Mouse (Mus musculus): ENCODE measurements around the gene Clec2d. TPM values are rescaled to one million over a fixed set of nuclear protein-coding genes. Genes with fewer than 3 reads are reported as not detected.
A peak's percentile ranks its signal among the peaks of the same experiment; 100 is the strongest.

The Clec2d gene
- polyA plus RNA-seq (2012; rRNA removed): 103 and 250 TPM in 2 replicates

DNA sequence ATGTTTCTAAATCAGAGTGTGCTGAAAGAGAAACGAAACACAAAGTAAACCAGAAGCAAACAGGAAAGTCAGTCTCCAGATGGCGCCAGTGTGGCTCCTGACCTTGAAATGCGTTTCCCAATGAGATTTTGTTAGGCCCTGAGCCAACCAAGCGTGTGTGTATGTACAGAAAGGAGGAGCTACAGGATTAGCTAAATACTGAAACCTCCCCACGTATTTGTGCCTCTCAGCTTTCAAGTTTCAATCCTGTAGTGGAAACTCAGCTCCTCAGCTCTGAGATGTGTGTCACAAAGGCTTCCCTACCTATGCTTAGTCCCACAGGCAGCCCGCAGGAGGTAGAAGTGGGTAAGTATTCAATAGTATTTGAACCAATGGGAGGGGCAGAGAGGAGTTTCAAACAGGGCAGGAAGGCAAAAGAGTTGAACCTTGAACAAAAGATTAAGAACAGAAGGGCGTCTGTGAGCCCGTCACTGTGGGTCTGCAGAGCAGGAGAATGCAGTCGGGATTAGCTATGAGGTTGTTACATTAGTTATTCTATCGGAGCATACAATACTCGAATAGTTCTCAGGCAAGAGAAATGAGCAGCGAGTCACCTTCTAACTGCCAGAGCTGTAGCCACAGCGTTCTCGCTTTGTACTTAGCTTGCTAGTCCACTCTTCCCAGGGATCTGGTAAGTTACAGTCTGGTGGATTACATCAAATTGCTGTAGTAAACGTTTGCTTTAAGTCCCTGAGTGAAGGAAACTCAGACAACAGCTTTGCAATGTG, at the start of gene Clec2d:
Gene Clec2d (plus strand): TSS at position 213 of the 767 bp plus-strand sequence.
- Histone ChIP-seq H3K4me1 (ENCODE audit: control insufficient read depth, insufficient read depth, low read length) (peaks cover under 1% of the 10 kb centered on the region), H3K4me3 (replicated peaks; ENCODE audit: extremely low read depth, low read depth, low read length) (peak within 1 kb of the TSS; percentile 68)
- under 1% methylated on average over 15 of the region's 15 CpGs for WGBS
- peak; percentile 71 for DNase-seq
- no peak; the same call in 1 of the 2 replicates for TF ChIP-seq POLR2A (IDR thresholded peaks at IDR 0.05; ENCODE audit: borderline replicate concordance, extremely low read depth, low read depth, low read length)
- peak; percentile 52 for TF ChIP-seq CTCF (IDR thresholded peaks at IDR 0.05; ENCODE audit: insufficient read depth, low read length)

DNA sequence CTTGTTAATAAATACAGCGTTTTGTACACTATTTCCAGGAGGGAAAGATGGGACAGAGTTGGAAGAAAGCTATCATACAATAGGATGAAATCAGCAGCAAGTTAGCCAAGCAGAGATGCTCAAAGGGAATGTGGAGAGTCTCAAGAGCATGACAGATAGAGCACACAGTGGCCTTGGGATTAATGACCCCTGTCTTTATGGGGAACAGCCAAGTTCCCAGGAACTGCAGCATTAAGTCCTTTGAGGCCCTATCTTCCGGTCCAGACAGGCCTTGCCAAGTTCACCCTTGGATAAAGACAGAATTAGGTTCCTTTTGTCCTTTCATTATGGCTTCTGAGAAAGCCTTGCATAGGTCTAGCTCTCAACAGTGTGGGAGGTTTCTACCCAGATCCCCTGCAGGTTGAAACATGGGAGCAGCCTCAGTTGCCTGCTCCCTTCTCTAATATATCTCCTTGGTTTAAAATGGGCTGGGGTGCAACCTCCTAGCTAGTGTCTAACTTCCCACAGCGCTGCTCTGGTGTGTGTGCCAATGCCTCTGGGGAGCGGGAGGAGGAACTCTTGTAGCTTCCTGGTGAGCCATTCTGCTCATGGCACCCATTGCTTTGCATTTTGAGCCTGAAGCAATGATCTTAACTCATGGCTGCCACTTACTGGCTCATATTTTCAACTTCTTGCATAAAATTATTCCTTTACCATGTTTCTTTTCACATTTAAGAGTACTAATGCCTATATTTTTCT, 47.6 kb upstream of the Clec2d start:
- no peak for DNase-seq
- no peak overlapping the region for H3K4me3 ChIP-seq (replicated peaks; ENCODE audit: extremely low read depth, low read depth, low read length)
- peaks cover 7% of the 10 kb centered on the region for H3K4me1 ChIP-seq (ENCODE audit: control insufficient read depth, insufficient read depth, low read length)
- 61% methylated on average over 4 of the region's 4 CpGs for WGBS
- TF ChIP-seq POLR2A (IDR thresholded peaks at IDR 0.05; ENCODE audit: borderline replicate concordance, extremely low read depth, low read depth, low read length) (no peak), CTCF (IDR thresholded peaks at IDR 0.05; ENCODE audit: insufficient read depth, low read length) (no peak)

DNA sequence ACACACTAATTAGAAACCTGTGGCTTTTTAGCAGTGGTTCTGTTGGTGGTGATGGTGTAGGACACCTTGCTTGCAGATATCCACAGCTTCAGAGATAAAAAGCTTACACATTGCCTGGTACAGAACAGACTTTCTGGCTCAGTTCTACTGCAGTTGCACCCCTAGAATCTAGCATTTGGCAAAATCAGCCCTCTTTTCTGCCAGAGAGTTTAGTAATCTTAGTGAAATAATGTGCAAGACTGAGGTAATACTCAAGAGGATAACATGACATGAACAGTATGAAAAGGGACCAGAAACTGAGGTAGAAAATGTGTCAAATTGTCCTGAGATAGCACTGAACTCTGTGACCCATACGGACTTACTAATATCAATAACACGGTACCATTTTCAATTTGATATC, 33.6 kb upstream of the Clec2d start:
- Histone ChIP-seq H3K4me1 (ENCODE audit: control insufficient read depth, insufficient read depth, low read length) (no peaks in the 10 kb centered on the region), H3K4me3 (replicated peaks; ENCODE audit: extremely low read depth, low read depth, low read length) (no peak overlapping the region)
- DNase-seq: no peak
- TF ChIP-seq CTCF (IDR thresholded peaks at IDR 0.05; ENCODE audit: insufficient read depth, low read length): no peak
- no peak for TF ChIP-seq POLR2A (IDR thresholded peaks at IDR 0.05; ENCODE audit: borderline replicate concordance, extremely low read depth, low read depth, low read length)
- 87% methylated on average over 2 of the region's 2 CpGs for WGBS

DNA sequence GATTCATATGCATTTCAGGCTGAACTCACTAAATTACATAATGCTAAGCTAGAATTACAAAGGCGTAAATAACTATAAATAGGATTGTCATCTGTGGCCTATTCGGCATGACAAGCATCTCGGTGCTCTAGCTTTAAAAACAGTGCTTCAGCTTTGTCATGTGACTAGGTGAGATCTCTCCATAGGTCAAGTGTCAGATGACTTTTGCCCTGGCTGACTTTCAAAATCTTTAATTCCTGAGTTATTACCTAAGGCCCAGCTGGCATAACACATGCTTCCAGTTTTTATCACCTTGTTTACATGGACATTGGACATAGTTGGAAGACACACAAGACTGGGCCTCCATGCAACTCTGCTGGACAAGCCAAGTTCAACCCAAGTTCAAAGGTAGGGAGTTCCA, 20.3 kb upstream of the Clec2d start:
- H3K4me1 ChIP-seq (ENCODE audit: control insufficient read depth, insufficient read depth, low read length): no peaks in the 10 kb centered on the region; the same call in 1 of the 2 replicates
- H3K4me3 ChIP-seq (replicated peaks; ENCODE audit: extremely low read depth, low read depth, low read length): no peak overlapping the region
- 73% methylated on average over 3 of the region's 3 CpGs for WGBS
- no peak for TF ChIP-seq POLR2A (IDR thresholded peaks at IDR 0.05; ENCODE audit: borderline replicate concordance, extremely low read depth, low read depth, low read length)
- no peak for TF ChIP-seq CTCF (IDR thresholded peaks at IDR 0.05; ENCODE audit: insufficient read depth, low read length)
- DNase-seq: no peak

DNA sequence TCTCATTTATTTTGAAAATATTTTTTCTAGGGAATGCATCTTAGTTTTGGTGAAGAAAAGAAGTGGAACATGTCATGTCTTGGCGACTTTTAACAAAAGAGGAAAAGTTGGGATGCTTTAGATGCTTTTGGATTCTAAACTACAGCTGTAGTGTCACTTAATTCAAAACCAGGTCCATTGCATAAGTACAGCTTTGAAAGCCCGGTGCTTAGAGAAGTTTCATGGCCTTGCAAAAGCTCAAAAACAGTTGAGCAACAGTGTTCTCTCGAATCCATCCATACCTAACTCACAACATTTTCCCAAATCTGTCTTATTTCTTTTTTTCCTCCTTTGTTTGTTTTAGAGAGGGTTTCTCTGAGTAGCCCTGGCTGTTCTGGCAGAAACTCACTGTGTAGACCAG, 19.3 kb upstream of the Clec2d start:
- TF ChIP-seq POLR2A (IDR thresholded peaks at IDR 0.05; ENCODE audit: borderline replicate concordance, extremely low read depth, low read depth, low read length) (no peak), CTCF (IDR thresholded peaks at IDR 0.05; ENCODE audit: insufficient read depth, low read length) (no peak)
- no peak for DNase-seq
- Histone ChIP-seq H3K4me3 (replicated peaks; ENCODE audit: extremely low read depth, low read depth, low read length) (no peak overlapping the region), H3K4me1 (ENCODE audit: control insufficient read depth, insufficient read depth, low read length) (no peaks in the 10 kb centered on the region; the same call in 1 of the 2 replicates)
- WGBS: 76% methylated on average over 3 of the region's 3 CpGs

DNA sequence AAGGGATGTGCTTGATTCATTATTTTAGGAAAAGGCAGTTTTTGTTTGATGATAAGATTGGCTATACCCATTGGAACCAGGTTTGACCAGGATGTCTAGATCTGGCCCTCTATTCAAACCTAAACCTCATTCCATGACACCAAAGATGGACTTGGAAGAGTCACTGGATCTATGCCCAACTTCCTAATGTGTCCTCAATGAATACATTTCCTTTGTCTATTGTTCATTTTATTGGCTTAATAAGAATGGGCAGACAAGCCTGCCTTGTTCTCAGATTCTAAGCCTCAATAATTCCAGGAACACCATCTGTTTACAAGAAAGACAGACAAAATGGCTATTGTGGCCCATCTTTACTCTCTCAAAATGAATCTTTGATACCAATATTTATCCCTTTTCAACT, 18.5 kb upstream of the Clec2d start:
- DNase-seq: no peak
- Histone ChIP-seq H3K4me1 (ENCODE audit: control insufficient read depth, insufficient read depth, low read length) (no peaks in the 10 kb centered on the region; the same call in 1 of the 2 replicates), H3K4me3 (replicated peaks; ENCODE audit: extremely low read depth, low read depth, low read length) (no peak overlapping the region)
- TF ChIP-seq CTCF (IDR thresholded peaks at IDR 0.05; ENCODE audit: insufficient read depth, low read length): no peak
- TF ChIP-seq POLR2A (IDR thresholded peaks at IDR 0.05; ENCODE audit: borderline replicate concordance, extremely low read depth, low read depth, low read length): no peak

DNA sequence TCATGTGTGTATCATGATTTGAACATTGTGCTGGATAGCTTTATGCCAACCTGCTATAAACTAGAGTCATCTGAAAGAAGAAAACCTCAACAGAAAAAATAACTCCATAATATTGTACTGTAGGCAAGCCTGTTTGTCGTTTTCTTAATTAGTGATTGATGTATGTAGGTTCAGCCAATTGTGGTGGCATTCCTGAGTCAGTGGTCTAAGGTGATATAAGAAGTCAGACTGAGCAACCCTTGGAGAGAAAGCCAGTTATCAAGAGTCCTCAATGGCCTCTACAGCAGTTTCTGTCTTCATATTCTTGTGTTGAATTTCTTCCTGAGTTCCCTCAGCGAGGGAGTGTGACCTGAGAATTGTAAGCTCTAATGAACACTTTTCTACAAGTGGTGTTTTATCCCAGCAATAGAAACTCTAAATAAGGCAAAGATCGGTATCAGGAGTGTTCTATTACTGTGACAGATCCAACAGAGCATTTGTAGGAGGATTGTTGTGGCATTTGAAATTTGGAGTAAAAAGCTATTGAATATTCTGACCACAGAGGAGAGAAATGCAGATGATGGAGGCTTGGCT, 17.7 kb upstream of the Clec2d start:
- Histone ChIP-seq H3K4me1 (ENCODE audit: control insufficient read depth, insufficient read depth, low read length) (no peaks in the 10 kb centered on the region; the same call in 1 of the 2 replicates), H3K4me3 (replicated peaks; ENCODE audit: extremely low read depth, low read depth, low read length) (no peak overlapping the region)
- 80% methylated on average over 3 of the region's 3 CpGs for WGBS
- DNase-seq: no peak
- no peak for TF ChIP-seq CTCF (IDR thresholded peaks at IDR 0.05; ENCODE audit: insufficient read depth, low read length)
- no peak for TF ChIP-seq POLR2A (IDR thresholded peaks at IDR 0.05; ENCODE audit: borderline replicate concordance, extremely low read depth, low read depth, low read length)

DNA sequence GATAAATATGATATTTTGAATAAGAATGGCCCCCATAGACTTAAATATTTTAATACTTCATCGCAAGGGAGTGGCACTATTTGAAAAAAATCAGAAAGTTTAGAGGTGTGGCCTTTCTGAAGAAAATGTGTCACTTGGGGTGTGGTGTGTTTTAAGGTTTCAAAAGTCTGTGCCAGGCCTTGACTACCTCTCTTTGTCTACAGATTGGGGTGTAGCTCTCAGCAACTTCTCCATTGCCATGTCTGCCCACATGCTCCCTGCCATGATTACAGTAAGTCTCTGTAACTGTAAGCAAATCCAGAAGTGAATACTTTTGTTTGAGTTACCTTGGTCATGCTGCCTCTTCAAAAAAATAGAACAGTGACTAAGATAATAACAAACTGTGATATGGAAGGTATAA, 16.8 kb upstream of the Clec2d start:
- no peak overlapping the region for H3K4me3 ChIP-seq (replicated peaks; ENCODE audit: extremely low read depth, low read depth, low read length)
- TF ChIP-seq CTCF (IDR thresholded peaks at IDR 0.05; ENCODE audit: insufficient read depth, low read length) (no peak), POLR2A (IDR thresholded peaks at IDR 0.05; ENCODE audit: borderline replicate concordance, extremely low read depth, low read depth, low read length) (no peak)
- 98% methylated on average over 1 of the region's 1 CpGs for WGBS
- no peak for DNase-seq
- no peaks in the 10 kb centered on the region; the same call in 1 of the 2 replicates for H3K4me1 ChIP-seq (ENCODE audit: control insufficient read depth, insufficient read depth, low read length)

DNA sequence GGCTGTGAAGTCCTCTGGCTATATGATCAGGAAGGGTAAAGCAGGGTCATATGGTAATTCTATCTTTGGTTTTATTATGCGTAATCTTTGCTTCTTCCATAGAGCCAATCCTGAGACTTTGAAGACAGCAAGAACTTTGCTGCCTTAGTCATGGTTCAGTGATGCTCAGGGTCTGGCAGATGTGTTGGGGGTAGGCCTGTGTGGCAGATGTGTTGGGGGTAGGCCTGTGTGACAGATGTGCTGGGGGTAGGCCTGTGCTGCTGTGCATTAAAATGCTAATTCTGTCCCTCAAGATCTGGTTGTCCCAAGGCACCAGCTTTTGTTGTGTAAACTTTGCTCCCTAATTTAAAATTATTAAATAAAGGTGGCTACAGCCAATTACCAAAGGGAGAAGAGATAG, 9.5 kb upstream of the Clec2d start:
- WGBS: 100% methylated on average over 1 of the region's 1 CpGs
- Histone ChIP-seq H3K4me1 (ENCODE audit: control insufficient read depth, insufficient read depth, low read length) (no peaks in the 10 kb centered on the region), H3K4me3 (replicated peaks; ENCODE audit: extremely low read depth, low read depth, low read length) (no peak overlapping the region)
- DNase-seq: no peak
- no peak for TF ChIP-seq CTCF (IDR thresholded peaks at IDR 0.05; ENCODE audit: insufficient read depth, low read length)
- TF ChIP-seq POLR2A (IDR thresholded peaks at IDR 0.05; ENCODE audit: borderline replicate concordance, extremely low read depth, low read depth, low read length): no peak

Measured in lung, adult 2 months (tissue).